Mouse (Mus musculus) 3T3-L1 (cell line): Measurements from ENCODE around the gene Snrnp70.
A peak's percentile ranks its signal among the peaks of the same experiment; 100 is the strongest.

ENCODE experiments used
- DNase-seq: peaks from one replicate; pipeline ENCODE4 v3.0.0-alpha.2; 2015; ENCODE audit warnings: low read depth, low spot score

The Snrnp70 gene

DNA sequence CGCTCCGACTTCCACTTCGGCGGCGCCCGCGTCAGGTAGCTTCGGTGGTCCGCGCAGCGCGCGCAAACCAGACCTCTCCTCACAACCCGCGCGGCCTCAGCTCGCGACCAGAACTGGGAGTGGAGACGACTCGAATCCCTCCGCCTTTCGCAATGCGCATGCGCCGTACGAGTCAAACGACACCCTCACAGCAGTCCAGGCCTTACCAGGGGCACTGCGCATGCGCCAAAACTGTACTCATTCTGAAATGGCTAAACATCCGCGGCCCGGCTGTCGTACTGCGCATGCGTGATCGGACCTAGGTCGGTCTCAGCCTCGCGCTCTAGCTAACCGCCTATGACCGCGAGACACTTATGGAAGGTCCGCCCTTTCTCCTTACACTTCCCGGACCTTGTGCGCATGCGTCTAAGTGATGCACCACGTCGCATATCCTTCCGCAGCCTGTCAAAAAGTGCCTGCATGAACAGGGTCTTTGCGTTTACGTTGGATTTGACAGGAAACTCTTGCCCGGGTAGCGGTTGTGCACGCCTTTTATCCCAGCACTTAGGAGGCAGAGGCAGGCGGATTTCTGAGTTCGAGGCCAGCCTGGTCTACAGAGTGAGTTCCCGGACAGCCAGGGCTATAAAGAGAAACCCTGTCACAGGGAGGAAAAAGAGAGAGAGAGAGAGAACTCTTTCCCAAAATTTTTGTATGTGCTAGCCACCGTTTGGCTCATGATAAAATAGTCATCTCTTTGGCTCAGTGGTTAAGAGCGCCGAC lies at the start of gene Snrnp70:
Gene Snrnp70 (minus strand): TSS at position 165 of the 759 bp plus-strand sequence.
- peak; percentile 100 for DNase-seq

DNA sequence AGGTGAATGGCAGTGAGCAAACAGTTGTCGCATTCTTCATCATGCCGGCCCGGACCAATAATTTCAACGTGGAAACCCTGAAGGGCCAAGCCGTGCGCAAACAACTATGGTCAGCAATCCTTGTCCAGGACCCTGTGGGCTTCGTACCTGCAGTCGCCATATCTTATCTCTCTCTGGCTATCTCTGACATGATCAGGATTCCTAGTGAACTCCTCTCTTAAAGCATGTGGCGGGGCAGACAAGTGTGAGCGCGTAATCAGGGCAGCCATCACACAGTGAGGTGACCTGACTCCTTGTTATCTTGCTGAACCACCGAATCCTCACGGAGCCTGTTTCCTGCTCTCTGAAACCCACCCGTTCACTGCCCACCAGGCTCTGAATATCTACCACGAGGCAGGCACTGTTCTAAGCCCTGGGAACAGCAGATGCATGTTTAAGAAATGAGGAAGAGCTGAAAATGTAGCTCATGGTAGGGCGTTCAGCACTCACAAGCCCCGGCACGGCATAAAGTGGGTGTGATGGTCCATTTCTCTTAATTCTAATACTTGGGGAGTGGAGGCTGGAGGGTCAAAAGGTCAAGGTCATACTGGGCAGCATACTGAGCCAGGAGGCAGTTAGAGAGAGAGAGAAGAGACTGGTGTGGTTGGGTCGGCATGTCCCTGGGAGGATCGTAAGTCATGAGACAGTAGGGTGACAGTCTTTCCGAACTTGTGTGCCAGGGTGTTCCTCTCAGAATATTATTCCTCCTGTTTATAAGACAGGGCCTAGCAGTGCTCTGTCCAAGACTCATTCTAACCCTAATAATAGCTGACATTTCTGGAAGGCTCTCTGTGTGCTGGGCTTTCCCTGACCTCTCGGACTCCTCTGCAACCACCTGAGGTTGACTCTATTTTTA lies 48.2 kb upstream of the Snrnp70 start:
- no peak for DNase-seq

DNA sequence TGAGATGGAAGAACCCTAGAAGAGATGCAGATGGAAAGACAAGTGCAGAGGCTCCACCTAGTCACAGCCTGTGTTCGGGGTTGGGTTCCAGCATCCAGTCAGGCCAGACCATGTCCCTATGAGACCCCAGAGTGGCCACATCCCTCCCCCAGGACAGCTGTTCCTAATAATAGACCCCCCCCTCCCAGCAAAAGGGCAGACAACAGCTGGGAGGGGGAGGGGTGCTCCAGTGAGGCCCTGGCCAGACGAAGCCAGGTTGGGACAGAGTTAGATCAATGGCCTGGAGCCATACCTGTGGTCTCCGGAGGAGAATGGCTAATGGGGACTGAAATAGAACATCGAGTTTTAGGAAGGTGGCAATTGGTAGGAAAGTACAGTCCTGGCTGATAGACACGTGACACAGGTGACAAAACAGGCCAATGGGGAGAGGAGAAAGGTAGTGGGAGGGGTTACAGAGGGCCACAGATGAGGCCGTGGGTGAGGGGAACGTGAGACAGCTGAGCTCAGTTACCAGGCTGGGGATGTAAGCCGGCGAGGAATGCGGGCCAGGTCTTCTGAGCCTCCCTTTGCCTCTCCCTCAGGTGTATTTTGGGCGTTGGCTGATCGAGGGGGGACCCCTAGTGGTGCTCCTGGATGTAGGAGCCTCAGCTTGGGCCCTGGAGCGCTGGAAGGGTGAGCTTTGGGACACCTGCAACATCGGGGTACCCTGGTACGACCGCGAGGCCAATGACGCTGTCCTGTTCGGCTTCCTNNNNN lies 42.2 kb upstream of the Snrnp70 start, which contains the start of gene Ruvbl2:
Gene Ruvbl2 (minus strand): TSS at position 576 of the 756 bp plus-strand sequence.
- DNase-seq = no peak

DNA sequence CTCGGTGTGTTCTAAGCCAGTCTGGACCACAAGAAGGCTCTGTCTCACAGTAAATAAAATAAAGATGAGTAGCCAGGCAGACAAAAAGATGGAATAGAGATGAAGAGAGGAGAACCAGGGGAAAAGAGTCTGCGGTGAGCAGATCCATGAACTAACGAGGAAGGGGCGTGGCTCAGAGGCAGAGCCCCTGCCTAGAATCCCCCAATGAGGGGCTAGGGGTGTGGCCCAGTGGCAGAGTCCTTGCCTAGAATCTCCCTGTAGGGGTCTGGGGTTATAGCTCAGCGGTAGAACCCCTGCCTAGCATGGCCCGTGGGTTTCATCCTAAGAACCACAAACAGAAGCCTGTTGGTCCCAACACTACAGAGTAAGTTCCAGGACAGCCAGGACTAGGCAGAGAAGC lies 41.5 kb upstream of the Snrnp70 start:
- no peak for DNase-seq

DNA sequence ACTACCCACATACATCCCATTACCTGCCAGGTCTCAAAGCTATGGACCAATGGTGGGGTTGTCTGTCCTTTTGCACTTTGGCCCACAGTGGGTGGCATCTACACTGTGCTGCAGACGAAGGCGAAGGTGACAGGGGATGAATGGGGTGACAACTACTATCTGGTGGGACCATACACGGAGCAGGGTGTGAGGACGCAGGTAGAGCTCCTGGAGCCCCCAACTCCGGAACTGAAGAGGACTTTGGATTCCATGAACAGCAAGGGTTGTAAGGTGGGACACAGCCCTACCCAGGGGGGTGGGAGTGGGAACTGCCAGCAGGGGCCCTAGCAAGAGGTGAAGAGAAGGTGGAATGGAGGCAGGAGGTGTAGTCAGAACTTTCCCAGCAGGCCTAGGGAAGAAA lies 40.9 kb upstream of the Snrnp70 start:
- DNase-seq = no peak

DNA sequence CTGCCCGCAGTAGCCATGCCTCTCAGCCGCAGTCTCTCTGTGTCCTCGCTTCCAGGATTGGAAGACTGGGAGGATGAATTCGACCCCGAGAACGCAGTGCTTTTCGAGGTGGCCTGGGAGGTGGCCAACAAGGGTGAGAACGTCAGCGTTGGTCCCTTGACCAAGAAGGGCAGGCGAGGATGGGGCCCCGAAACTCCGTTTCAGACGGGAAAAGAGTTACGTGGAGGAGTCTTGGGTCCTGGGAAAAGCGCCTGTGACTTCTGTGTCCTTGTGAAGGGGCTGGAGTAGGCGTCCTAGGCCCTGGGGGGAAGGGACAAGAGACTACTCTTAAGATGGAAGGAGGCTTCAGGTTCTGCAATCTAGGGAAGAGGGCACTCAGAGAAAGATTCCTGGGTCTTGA lies 39.5 kb upstream of the Snrnp70 start:
- peak; percentile 39 for DNase-seq

DNA sequence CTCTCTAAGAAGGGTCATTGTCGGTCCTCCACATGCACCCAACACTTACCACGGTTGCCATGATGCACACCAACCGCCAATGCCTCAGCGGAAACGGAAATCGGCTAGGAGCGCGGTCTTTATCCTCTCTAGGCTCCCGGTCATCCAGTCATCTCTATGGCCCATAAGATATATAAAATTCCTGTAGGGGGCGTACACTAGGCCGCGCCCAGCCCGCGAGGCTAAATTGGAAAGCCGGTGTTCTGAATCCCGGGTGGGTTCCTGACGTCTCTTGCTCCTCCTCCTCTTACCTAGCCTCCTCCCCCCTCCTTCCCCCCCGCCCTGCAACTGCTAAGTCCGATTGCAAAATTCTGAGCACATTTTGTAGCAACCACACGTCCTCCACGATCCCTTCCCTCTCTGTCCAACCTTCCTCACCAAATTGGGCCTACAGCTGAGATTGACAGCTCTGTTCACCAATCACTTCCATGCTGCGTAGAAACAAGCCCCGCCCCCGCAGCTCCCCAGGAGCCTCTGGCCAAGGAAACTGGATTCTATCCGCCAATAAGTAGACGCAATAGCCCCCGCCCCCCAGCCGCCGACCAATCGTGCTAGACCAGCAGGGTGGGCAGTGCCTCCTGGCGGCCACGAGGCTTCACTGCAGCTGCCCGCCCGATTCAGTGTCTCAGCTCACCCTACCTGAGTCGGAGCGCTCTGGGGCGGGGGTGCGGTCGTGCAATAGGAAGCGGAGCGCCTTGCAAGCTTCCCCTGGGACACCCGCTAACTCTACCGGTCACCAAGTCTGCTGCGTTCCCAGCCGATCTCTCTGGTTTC lies 38.9 kb upstream of the Snrnp70 start, which contains the start of gene Gys1:
Gene Gys1 (plus strand): TSS at position 642 of the 813 bp plus-strand sequence.
- DNase-seq = peak; percentile 99

DNA sequence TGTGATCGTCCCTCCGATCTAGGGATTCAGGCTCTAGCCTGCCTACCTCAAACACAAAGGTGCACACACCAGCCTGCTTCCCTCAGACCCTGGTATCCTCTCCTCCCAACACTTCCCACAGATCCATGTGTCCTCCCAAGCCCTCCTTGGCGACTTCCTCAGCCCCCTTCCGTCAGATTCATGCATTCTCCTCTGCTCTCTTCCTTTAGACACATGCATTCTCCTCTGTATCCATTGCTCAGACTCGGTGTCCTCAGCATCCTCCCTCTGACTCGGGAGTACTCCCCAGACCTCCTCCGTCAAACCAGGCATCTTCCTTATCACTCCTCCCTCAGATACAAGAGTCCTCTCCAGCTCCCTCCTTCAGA lies 38.3 kb upstream of the Snrnp70 start:
- no peak for DNase-seq

DNA sequence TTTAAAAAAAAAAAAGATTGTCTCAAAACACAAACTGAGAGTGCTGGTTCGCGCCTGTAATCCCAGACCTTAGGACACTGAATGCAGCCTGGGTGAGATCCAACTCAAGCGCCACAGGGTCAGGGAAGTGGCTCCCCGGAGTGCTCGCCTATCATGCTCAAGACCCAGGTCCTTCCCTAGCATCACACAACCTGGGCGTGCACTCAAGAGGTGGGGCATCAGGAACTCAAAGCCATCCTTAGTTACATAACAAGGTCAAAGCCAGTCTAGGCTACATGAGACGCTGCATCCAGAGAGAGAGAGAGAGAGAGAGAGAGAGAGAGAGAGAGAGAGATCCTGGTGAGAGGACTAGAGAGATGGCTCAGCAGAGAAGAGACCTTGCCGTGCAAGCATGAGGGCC lies 31.0 kb upstream of the Snrnp70 start:
- DNase-seq = no peak

DNA sequence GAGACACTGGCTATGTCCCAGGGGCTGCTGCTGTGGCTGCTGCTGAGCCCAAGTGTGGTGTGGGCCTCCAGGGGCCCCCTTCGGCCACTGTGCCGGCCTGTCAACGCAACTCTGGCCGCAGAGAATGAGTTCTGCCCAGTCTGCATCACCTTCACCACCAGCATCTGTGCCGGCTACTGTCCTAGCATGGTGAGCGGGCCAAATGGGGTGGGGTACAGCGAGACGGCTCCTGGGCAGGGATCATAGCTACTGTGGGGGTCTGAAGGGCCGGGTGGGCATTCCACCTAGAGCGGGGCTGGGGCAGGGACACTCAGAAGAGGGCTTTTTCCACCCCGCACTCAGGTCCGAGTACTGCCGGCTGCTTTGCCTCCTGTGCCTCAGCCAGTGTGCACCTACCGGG lies 25.7 kb upstream of the Snrnp70 start:
- DNase-seq = no peak

DNA sequence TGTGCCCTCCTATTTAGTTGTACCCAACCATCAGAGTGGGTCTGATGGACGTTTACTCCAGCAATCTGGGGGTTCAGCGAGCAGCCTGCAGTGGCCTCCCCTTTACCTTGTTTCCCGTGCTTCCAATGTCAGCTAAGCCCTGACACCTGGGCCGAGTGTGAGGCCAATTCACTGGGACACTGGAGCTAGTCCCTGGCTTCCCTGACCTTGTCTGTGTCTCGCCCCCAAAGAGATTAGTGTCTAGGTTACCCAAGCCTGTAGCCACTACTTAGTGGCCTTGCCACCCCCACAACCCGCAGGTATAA lies 25.0 kb upstream of the Snrnp70 start, which contains the start of gene Lhb:
Gene Lhb (plus strand): TSS at position 206 of the 305 bp plus-strand sequence.
- DNase-seq = no peak

DNA sequence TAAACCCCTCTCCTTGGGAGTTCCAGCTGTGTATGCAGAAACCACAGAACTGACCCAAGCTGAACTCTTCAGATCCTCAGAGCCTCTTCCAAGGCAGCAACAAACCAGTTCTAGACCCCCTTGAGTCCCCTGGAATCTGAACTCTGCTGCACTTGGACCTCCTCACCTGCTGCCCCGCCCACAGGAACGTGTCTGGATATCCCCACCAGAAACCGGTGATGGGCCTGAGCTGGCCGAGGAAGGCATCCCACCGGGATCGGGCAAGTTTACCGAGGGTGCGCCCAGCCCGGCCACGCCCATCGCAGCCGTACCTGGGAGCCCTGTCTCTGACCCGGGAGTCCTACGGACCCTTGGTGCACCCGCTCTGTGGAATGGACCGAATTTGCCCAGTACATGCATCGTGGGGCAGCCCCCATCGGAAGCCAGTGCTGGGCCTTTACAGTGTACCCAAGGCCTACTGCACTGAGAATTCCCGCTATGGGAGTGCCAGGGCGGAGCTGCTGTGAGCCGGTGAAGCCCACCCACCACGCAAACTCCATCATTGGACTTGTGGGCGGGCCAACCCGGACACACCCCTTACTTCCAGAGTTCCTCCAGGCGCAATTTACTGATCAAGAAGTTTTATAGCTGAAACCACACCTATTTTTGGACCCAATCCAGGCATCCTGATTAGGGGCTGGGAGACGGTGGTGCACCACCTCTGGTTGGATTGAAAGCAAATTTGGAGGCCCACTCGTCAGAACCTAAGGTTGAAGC lies 24.5 kb upstream of the Snrnp70 start:
- DNase-seq = no peak

DNA sequence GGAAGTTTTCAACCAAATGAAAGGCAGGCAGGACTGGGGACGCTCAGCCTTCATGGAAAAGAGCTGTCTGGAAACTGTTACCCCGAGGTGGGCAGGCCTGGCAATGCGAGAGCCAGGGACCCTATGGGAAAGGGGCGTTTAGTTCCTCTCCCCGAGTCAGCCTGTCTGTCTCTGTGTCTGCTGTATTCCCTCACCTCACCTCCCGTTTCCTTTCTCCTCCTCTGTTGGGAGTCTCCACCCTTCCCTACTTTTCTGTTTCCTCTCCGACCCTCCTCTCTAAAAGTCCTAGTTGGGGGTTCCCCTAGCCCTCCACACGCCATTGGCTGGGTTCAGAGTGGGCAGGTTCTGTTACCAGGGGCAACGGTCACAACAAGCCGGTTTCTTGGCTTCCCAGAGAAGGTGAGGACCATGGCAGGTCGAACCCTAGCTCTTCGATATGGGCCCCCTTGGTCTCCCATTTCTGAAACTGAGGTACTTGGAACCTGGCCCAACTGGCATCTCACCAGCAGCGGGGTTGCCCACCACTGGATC lies 22.5 kb upstream of the Snrnp70 start:
- DNase-seq = no peak

DNA sequence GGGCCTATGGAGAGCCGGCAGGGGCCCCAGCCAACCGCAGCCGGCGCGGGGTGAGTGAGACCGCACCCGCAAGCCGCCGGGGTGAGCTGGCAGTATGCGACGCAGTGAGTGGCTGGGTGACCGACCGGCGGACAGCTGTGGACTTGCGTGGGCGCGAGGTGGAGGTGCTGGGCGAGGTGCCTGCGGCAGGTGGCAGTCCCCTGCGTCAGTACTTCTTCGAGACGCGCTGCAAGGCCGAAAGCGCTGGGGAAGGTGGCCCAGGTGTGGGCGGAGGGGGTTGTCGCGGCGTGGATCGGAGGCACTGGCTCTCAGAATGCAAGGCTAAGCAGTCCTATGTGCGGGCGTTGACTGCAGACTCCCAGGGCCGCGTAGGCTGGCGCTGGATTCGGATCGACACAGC lies 20.1 kb upstream of the Snrnp70 start:
- DNase-seq = no peak

DNA sequence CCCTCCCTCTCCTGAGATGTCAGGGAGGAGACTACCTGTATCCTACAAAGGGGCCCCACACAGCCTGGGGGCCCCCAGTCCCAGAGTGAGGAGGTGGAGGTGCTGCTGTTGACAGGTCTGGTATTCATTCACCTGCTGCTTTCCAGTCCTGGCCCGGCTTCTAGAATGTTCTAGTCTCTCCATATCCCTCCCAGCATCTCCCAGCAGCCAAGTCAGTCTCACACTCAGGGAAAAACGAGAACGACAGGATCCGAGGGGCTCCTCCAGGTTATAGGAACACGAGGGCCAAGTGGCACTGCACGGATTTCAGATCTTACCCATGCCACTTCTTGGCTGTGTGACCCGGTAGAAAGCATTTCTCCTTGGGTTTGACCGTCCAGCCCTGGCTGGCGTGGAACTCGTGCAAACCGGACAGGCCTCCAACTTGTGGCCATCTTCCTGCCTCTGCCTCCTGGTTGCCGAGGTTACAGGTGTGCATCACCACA lies 19.2 kb upstream of the Snrnp70 start:
- DNase-seq = no peak

DNA sequence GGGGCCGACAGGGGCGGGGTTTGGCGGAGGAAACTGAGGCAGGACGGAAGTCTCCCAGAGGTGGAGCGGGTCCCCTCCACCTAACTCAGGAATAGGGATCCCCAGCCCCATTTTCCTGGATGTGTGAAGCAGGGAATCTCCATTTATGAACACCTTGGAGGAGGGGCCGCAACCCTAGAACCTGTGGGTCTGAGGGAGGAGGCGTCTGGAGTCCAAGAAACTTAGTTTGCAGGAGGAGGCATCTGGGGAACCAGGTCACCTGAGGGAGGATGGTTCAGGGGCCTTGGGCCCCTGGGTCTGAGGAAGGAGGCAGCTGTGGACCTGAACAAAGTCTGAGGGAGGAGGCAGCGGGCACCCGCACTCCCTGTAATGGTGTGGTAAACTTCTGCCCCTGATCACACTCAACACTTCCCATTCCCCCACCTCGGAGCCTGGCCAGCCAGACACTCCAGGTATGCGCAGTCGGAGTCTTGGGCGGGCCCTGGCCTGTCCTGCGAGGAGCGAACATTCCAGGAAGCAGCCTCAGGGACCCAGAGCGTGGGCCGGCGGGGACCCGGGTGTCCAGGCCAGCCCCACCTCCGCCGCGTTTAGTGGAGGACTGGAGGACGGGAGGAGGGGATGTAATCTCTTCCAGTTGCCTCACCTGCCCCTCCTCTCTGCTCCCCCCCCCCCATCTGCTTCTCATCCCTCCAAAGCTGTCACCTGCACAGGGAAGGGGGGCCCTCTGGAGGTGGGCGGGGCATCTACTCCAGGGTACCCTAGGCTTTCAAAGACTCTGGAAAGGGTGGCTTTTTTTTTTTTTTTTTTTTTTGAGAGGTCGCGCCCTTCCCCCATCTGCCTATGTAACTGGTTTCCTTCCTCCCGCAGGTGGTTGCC lies 18.6 kb upstream of the Snrnp70 start:
- DNase-seq = no peak

DNA sequence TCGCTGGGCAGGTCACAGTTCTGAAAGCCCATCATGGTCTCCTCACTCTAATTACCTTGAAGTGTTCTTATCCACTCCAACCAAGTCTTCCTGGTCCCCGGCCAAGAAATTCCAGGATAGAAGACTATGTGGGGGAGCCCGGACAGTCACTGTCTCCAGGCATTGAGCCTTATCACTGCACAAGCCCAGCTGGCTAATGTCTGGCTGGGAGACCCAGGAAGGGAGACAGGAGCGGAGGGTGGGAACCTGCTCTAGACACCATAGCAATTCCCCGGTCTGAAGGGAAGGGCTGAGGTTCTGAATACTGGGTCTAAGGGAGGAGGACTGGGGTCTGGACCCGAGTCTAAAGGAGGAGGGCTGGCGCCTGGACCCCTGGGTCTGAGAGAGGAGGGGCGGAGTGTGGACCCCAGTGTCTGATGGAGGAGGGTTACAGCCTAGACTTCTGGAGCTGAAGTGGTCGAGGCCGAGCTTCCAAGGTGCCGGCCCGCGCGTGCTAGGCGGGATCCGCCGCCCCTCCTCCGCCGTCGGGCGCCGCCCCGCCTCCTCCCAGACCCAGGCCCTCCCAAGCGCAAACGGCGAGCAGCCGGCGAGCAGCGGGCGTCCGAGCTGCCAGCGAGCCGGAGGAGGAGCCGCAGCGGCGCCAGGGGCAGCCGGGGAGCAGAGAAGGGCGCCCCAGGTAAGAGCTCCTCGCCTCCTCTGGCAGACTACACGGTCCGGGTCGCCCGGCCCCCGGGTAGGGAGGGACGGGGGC lies 17.7 kb upstream of the Snrnp70 start, which contains the start of gene Ntf5:
Gene Ntf5 (plus strand): TSS at position 583 of the 751 bp plus-strand sequence.
- DNase-seq = peak; percentile 29

DNA sequence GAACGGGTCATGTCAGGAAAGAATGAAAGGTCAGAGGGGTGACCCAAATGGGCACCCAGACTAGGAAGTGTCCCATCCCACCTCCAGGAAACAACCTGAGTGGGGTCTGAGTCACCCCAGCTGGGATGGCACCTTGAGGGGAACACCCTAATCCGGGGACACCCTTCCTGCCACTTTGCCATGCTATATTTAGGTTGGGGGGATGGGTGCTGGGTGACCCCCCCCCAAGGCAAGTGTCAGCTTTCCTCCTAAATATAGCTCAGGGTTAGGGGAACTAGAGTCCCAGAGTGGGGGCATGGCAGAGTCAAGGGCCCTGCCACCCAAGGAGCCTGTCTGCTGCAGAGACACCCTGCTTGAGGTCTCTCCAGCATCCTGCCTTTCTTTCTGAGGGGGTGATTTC lies 16.9 kb upstream of the Snrnp70 start:
- DNase-seq = no peak
